Mouse (Mus musculus) Patski (cell line): ENCODE measurements around the gene Ptpa. TPM values are rescaled to one million over a fixed set of nuclear protein-coding genes. Genes with fewer than 3 reads are reported as not detected.
A peak's percentile ranks its signal among the peaks of the same experiment; 100 is the strongest.

Experiments used
- ATAC-seq: fragments of 100-300 bp; one replicate; pipeline ENCODE4 v1.8.0; 2021
- CTCF ChIA-PET: fragments of 350-600 bp; sonication (Branson Sonifier 250); formaldehyde crosslinking; loops from one replicate; lab custom pipeline; 2022; ENCODE audit warnings: inconsistent platforms; lab: Charles Lee
- POLR2A ChIA-PET: fragments of 350-600 bp; sonication (Branson Sonifier 250); formaldehyde crosslinking; loops from one replicate; lab custom pipeline; 2022; ENCODE audit warnings: antibody characterized with exemption, inconsistent platforms; lab: Charles Lee
- DNase-seq: peaks from one replicate; pipeline ENCODE4 v3.0.0-alpha.2; 2011; ENCODE audit warnings: low read depth, low spot score
- H3K27me3 ChIP-seq: fragments of 371-371 bp; one replicate; pipeline ENCODE4 v1.5.1; 2021
- CTCF ChIP-seq: fragments of 100-300 bp; IDR thresholded peaks from one replicate; pipeline ENCODE4 v1.5.1; 2021
- in situ Hi-C: fragments of 300-500 bp; cut with MboI; formaldehyde crosslinking; loops from 3 replicates; pipeline ENCODE4 v1.11.1; 2018; ENCODE audit warnings: low pct_unique_long_range_greater_than_20kb, mixed read lengths
- polyA plus RNA-seq: library from polyadenylated mRNA; unstranded; gene quantifications from one replicate; pipeline ENCODE4 v1.2.3, GENCODE M21; 2021

The Ptpa gene
- polyA plus RNA-seq, 1 experiment from 2014 or later: 165 TPM

- no peaks in the 10 kb centered on the region for H3K27me3 ChIP-seq
- no peak for DNase-seq
- no peak for ATAC-seq
- TF ChIP-seq CTCF: no peak
- in situ Hi-C loops: no loop called here
- ChIA-PET CTCF (interaction anchor here (1.2 kb wide), 1 partner anchor 13 kb away, joined by 3 read pairs; no protein-coding TSS in a partner anchor), POLR2A (interaction anchor here (0.6 to 0.9 kb wide), 3 partner anchors 9 to 14 kb away, joined by 3 read pairs; no protein-coding TSS in a partner anchor)
Measured at GRCm38 (mm10) chr2:30456104-30456980, 40.5 kb downstream of the Ptpa start.

DNA sequence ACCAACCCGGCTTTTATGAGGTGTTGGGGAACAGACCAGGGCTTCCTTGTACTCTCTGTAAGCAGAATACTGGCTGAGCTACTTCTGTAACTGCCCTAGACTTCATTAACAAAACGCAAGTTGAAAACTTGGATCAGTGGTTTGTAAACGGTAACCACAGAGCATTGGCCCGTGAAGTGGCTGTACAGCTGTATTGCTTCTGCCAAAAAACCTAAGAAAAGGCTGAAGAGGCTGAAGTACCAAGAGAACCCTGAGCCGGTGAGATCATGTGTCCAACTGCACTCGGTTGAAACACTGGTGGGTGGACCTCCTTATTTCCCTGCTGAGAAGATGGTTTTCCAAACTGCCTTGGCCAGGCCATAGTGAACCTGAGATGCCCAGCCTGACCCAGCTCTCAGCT is 42.5 kb downstream of the Ptpa start:
- no peak for TF ChIP-seq CTCF
- in situ Hi-C loops: no loop called here
- POLR2A ChIA-PET: interaction anchor here (1.3 to 1.6 kb wide), 2 partner anchors 11 to 13 kb away, joined by 6 to 12 read pairs; no protein-coding TSS in a partner anchor
- DNase-seq (no peak), ATAC-seq (no peak)
- no peaks in the 10 kb centered on the region for H3K27me3 ChIP-seq
- CTCF ChIA-PET: interaction anchor here (1.7 to 2.7 kb wide), 4 partner anchors 11 to 22 kb away, joined by 5 to 20 read pairs (median 8); no protein-coding TSS in a partner anchor

DNA sequence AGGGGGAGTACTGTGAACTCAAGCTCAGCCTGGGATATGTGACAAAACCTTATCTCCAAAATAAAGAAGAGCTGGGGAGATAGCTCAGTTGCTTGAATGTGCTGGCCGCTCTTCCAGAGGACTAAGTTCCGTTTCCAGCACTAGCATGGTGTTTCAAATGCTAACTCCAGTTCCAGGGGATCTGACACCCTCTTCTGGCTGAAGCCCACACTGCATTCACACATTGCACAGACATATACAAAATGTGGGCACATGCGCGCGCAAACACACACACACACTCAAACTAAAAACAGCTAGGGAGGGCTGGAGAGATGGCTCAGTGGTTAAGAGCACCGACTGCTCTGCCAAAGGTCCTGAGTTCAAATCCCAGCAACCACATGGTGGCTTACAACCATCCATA is 43.4 kb downstream of the Ptpa start:
- ATAC-seq (no peak), DNase-seq (no peak)
- in situ Hi-C loops: no loop called here
- no peaks in the 10 kb centered on the region for H3K27me3 ChIP-seq
- POLR2A ChIA-PET: interaction anchor here (0.7 to 1.5 kb wide), 2 partner anchors 9 to 19 kb away, joined by 4 read pairs; no protein-coding TSS in a partner anchor
- no peak for TF ChIP-seq CTCF
- CTCF ChIA-PET: interaction anchor here (1.7 to 2.7 kb wide), 4 partner anchors 12 to 23 kb away, joined by 5 to 20 read pairs (median 8); no protein-coding TSS in a partner anchor

GRCm38 (mm10) chr2:30463341-30463761 is 47.5 kb downstream of the Ptpa start:
- ATAC-seq: no peak
- DNase-seq: no peak
- in situ Hi-C loops: no loop called here
- CTCF ChIA-PET: interaction anchor here (1.5 to 9.3 kb wide), 2 partner anchors 18 to 24 kb away, joined by 3 to 131 read pairs; no protein-coding TSS in a partner anchor
- TF ChIP-seq CTCF: no peak
- POLR2A ChIA-PET: interaction anchor here (1.0 to 1.4 kb wide), 3 partner anchors 18 to 24 kb away, joined by 3 to 4 read pairs (median 3); no protein-coding TSS in a partner anchor
- H3K27me3 ChIP-seq: no peaks in the 10 kb centered on the region

DNA sequence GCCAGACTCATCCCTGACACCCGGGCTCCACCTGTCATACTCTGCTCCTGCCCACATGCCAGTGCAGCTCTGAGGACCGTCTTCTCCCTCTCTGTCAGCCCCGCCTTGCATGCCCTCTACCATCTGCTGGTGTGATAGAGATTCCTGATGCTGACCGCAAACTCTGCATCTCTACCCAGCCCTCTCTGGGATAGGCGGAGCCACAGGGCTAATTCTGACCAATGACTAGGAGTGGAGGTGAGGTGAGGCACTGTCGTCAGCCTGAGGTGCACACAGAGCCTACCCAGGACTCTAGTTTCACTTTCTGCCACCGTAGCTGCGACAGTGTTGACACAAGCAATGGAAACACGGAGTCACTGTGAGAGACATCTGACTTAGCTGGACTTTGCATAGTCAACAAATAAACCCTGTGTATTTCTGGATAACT is 48.1 kb downstream of the Ptpa start:
- in situ Hi-C loops: no loop called here
- H3K27me3 ChIP-seq: no peaks in the 10 kb centered on the region
- ATAC-seq (peak; percentile 84), DNase-seq (no peak)
- no peak for TF ChIP-seq CTCF
- ChIA-PET CTCF (interaction anchor here (1.5 to 9.3 kb wide), 2 partner anchors 19 to 24 kb away, joined by 3 to 131 read pairs; no protein-coding TSS in a partner anchor), POLR2A (interaction anchor here (0.8 to 1.4 kb wide), 4 partner anchors 18 to 277 kb away, joined by 3 to 4 read pairs (median 3); no protein-coding TSS in a partner anchor)

DNA sequence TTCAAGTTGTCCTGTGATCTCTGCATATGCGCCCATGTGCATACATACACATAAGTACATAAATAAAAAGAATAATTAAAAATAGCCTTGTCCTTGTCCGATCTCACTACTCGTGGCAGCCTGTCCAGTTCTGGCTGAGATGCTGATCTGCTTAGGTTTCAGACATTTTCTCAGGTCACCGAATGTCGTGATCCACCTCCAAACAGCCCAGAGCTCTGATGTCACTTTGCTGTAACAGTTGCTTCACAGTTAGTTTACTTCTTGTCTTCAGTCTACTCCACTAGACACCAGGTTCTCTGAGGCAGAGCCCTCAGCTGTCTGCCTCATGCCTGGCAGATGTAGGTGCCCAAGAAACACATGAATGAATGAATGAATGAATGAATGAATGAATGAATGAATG is 48.6 kb downstream of the Ptpa start:
- POLR2A ChIA-PET: interaction anchor here (0.7 to 1.5 kb wide), 8 partner anchors 19 to 331 kb away, joined by 3 to 7 read pairs (median 3); partner anchors contain the start of gene Cstad
- in situ Hi-C loops: no loop called here

DNA sequence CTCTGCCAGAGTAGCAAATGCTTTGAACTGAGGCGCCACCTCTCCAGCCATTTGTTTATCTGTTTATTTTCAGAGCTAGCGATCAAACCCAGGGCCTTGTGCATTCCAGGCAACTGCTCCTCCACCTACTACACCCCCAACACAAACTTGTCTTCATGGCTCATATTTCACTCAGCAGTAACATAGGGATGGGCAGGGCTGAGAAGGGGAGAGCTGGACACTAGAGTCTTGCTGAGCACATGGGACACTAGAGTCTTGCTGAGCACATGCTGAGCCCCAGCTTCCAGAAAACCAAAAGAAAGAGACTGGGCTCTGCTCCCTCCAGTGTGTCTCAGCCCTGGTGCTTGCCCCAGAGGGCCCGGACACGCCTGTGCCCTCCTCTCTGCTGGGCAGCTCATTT is 50.9 kb downstream of the Ptpa start:
- in situ Hi-C loops: loop anchor here (5.0 kb wide), 1 partner anchor 326 kb away; no protein-coding TSS in a partner anchor
- H3K27me3 ChIP-seq: no peaks in the 10 kb centered on the region
- DNase-seq: no peak
- POLR2A ChIA-PET: interaction anchor here (0.6 to 2.3 kb wide), 4 partner anchors 25 to 473 kb away, joined by 3 to 7 read pairs (median 3); no protein-coding TSS in a partner anchor
- CTCF ChIA-PET: interaction anchor here (0.9 to 9.3 kb wide), 4 partner anchors 27 to 328 kb away, joined by 3 to 131 read pairs (median 6); no protein-coding TSS in a partner anchor
- ATAC-seq: no peak
- TF ChIP-seq CTCF: no peak

More for the DNA sequence above, 48.6 kb downstream of the Ptpa start:
- TF ChIP-seq CTCF: no peak
- H3K27me3 ChIP-seq: no peaks in the 10 kb centered on the region
- ATAC-seq (no peak), DNase-seq (no peak)
- CTCF ChIA-PET: interaction anchor here (1.5 to 9.3 kb wide), 3 partner anchors 19 to 148 kb away, joined by 3 to 131 read pairs (median 3); no protein-coding TSS in a partner anchor

- TF ChIP-seq CTCF: no peak
- DNase-seq (no peak), ATAC-seq (no peak)
- CTCF ChIA-PET: interaction anchor here (0.8 to 9.3 kb wide), 6 partner anchors 24 to 250 kb away, joined by 3 to 131 read pairs (median 4); no protein-coding TSS in a partner anchor
- in situ Hi-C loops: loop anchor here (5.0 kb wide), 1 partner anchor 323 kb away; no protein-coding TSS in a partner anchor
- POLR2A ChIA-PET: interaction anchor here (0.6 to 7.5 kb wide), 16 partner anchors 9 to 327 kb away, joined by 3 to 65 read pairs (median 4); partner anchors contain the start of gene Cstad
- no peaks in the 10 kb centered on the region for H3K27me3 ChIP-seq
Measured at GRCm38 (mm10) chr2:30469009-30469408, 53.2 kb downstream of the Ptpa start.

GRCm38 (mm10) chr2:30469796-30470142 is 53.9 kb downstream of the Ptpa start:
- ATAC-seq: no peak
- no peaks in the 10 kb centered on the region for H3K27me3 ChIP-seq
- no peak for DNase-seq
- ChIA-PET POLR2A (interaction anchor here (0.6 to 7.5 kb wide), 22 partner anchors 9 to 326 kb away, joined by 3 to 65 read pairs (median 4); partner anchors contain the start of gene Cstad), CTCF (interaction anchor here (0.8 to 9.3 kb wide), 9 partner anchors 25 to 321 kb away, joined by 3 to 131 read pairs (median 3); no protein-coding TSS in a partner anchor)
- in situ Hi-C loops: loop anchor here (5.0 kb wide), 3 partner anchors 32 to 323 kb away; no protein-coding TSS in a partner anchor
- no peak for TF ChIP-seq CTCF
